Mouse (Mus musculus) mature B cell (primary cell): ENCODE results near the gene Clcn6.

Source experiments
- in situ Hi-C: fragments of 300-500 bp; cut with MboI; formaldehyde crosslinking; loops from 2 replicates; pipeline ENCODE4 v1.14.3; 2019

Gene Clcn6

DNA sequence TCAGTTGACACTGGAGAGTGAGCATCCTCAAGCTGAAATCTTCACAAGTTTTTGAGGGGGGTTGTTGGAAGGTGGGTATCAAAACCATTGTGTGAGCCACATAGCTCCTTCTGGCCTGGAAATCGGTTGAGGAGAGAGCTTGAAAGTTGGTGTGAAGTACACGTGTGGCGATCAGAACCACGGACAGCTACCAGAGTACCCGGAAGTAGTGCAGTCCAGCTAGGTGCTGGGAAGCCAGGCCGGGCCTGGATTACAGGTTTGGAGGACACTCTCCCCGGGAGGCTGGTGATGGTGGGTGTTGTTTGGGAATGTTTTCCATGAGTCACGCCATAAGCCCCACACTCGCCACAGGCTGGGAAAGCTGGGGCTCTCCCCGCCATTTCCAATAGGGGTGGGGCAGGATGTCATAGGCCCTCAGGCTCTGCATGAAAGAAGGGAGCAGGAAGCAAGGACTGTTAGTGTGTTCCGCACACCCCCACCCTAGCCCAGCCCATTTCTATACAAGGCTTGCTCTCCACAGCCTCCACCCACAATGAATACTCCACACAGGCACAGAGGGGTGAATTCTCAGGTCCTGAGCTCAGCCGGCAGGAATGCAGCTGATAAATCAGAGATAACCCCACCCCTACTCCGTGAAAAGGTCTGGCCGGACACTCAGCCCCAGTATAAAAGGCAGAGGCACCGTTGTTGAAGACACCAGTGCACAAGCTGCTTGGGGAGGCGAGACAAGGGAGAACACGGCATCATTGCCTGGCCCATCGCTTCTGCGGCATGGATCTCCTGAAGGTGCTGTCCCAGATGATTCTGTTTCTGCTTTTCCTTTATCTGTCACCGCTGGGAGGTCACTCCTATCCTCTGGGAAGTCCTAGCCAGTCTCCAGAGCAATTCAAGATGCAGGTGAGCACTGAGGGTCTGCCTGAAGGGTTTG is 53.2 kb downstream of the Clcn6 start, which contains the start of gene Nppb:
Gene Nppb, plus strand, starts transcription at position 584 of the 928 bp plus-strand sequence.
- in situ Hi-C loops: no loop called here

DNA sequence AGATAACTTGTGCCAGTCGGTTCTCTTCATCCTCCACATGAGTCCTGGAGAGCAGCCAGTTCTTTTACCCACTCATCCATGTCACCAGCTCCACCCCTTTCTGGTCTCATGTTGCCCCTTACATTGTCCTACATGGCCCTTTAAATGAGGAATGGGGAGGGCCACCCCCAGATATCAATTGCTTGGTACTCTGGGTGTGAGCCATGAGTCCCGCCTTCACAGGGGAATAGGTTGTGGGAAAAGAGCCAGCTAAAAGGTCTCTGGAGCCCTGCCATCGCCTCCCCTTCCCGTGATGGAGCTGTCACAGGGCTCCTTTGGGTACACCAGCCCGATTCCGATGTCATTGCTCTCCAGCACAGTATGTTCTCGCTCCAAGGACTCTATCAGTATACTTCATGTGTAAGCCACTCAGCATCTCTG is 59.2 kb downstream of the Clcn6 start:
- in situ Hi-C loops: no loop called here

DNA sequence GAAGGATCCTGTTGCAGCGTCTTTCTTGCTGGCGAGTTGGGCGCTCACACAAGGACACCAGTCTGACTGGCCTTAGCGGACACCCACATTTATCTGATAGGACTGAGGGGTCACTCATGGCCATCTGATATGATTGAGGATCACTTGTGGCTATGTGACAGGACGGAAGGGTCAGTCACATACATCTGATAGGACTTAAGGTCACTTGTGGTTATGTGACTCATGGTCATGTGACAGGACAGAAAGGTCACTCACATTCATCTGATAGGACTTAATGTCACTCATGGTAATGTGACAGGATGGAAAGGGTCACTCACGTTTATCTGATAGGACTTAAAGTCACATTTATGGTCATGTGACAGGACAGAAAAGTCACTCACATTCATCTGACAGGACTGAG is 60.2 kb downstream of the Clcn6 start:
- in situ Hi-C loops: no loop called here

DNA sequence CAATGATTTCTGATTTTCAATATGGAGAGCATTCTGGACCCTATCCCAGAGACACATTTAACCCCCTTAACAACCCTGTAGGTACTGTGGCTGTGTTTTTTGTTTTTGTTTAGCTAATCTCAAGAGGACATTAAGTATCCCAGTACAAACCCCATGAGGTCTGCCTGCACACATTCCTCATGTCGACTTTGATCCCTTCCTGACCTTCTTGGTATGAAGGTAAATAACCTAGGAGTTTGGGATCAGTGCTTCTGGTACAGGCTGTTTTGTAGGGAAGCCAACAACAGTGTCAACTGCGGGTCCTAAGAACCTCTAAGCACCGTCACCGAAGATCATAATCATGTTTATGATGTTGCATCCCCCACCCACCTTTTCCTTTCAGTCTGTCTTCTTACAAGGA is 60.9 kb downstream of the Clcn6 start:
- in situ Hi-C loops: no loop called here

DNA sequence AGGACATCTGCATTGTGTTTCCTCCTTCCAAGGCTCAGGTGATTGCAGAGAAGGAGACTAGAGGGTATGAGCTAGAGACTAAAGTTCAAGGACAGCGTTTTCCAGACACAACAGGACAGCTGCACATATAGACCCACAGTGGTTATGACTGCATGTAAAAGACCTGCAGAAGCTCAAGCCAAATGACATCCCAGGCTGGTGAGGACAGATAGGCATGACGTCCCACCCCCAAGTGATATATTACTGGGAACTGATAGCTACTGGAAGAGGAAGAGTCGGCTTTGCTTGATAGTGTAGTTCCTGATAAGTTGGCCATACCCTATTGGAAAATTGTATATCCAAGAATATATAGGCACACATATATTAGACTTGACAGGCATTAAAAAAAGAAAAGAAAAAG is 62.4 kb downstream of the Clcn6 start:
- in situ Hi-C loops: no loop called here

DNA sequence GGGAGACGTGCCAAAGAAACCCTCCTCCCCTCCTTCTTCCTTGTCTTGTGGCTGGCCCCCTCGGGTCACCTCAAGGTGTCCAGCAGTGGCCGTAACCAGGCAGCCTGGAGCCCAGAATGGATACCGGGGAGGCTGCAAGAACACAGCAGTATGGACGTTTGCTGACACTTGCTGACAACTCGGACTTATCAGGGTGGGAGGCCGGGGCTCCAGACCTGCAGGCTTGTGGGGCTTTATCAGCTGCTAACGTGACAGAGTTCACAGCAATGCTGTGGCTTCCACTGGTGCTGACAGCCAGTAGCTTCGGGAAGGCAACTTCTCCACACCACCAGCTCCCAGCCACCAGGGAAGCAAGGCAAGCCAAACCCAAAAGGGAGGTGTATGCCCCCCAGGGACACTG is 69.3 kb downstream of the Clcn6 start:
- in situ Hi-C loops: no loop called here

DNA sequence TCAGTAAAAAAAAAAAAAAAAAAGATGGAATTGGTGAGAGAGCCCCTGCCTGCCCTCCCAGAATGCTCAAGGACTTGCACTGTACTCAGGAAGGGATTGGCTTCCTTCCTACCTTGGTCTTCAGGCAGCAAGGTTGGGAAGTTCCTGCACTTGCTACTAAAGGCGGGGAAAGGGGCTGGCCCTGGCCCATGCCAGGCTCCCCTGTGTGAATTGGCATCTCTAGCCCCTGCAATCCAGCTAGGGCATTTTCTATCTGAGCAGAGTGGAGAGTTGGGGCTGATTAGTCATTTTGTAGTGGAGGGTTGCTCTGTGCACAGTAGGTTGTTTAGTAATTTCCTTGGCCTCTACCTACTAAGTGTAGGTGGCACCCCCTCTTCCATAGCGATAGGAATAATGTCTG is 69.8 kb downstream of the Clcn6 start:
- in situ Hi-C loops: no loop called here

DNA sequence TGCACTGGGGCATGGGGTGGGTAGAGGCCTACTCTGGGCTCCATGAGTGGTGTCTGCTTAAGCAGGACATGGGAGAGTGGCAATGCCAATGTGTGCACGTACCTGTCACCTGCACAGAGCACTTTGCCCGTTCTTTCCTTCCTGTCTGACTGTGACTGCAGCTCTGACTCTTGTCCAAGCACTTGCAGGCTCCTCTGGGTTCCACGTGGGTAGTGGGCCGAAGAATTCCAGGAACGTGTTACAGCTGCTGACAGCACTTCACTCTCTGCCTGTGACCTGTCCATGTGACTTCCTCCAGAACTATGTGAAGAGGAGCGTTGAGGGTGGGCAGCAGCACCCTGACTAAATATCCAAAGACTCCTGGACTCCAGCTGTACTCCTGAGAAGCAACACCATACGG is 72.9 kb downstream of the Clcn6 start:
- in situ Hi-C loops: no loop called here

DNA sequence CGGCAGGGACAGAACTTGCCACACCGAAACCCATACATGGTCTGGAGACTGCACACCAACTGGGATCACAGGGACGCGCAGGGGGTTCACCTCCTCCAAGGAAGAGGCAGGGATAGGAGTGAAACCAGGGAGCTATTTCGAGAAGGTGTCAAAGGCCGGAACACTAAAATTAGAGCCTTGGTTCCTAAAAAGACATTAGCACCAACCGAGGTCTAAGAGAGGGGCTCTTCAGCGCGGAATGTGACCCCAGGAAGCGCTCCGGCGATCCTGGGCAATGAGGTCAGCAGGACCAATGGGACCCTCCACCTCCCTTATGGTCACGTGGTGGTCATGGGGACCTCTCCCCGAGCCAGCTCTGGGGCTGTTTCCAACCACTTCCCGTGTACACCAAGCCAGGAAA is 75.0 kb downstream of the Clcn6 start:
- in situ Hi-C loops: no loop called here

DNA sequence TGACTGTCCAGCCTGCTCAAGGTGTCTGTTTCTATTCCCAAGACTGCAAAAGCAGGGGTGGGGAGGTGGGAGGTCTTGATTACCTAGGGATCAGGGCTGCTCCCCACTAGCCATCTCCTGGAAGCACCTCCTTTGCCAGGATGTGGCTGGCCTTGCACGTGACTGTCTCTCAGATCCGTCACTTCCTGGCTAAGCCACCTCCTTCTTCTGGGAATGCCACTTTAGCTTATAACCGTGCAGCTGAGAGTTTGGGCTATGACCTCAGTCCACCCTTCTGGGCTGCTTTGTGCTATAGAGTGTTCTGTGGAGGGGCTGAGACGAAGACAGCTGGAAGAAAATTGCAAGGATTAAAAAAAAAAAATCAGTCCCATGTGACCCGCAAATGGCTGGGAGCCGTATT is 75.8 kb downstream of the Clcn6 start:
- in situ Hi-C loops: no loop called here

DNA sequence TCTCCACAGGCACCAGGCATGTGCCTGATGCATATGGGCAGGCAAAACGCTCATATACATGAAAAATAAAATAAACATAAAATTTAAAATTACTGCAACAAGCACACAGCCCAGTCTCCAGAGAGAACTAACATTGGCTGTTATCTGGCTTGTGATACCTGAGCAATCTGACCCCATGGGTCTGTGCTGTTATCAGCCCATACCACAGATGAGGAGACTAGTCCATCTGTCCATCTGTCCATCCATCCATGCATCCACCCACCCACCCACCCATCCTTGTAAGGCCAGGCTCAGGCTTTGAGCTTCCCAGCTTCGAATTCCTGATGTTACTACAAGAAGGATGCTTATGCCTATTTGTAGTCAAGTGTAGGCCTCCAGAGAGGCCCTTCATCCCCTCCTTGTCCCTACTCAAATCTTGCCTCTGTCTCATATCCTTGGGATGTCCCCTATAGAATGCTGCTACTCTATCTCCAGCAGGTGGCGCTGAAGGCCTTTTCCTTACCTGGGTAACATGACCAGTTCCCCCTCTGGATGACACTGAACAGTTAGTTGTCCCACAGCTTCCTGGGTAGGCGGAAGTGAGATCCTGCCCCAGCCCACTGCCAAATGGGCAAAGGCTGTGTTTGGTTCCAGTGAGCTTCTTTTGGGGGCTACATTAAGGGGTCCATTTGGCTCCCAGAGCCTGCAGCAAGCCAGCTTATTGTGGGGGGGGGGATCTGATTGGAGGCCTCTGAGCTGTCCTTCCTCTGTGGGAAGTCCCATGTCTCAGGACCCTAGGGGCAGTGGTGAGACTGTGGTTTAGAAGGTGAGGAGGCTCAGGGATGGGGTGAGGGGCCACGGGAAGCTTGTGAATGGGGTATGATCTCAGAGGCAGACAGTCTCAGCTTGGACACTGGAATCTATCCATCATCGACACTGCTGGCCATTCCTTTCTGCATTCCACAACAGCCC is 78.5 kb downstream of the Clcn6 start:
- in situ Hi-C loops: no loop called here

DNA sequence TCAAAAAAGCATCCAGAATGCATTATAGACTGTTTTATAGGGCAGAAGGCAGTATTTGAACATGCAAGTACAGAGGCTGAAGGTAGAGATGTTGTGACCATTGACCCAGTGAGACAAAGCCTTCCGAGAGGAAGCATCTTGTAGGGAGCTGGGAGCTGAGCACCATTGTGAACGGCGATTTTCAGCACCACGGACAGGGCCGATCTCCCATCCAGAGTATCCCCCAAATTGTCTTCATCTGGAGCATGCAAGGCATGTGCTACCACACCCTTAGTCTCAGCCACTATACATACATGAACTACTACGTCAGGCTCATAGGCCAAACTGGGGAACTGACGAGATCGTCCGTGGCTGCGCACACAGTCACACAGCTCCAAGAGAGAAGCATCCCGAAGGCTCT is 81.5 kb downstream of the Clcn6 start:
- in situ Hi-C loops: no loop called here
